23 mouse cellular contexts compared by ENCODE assay signal in the genomic region with DNA sequence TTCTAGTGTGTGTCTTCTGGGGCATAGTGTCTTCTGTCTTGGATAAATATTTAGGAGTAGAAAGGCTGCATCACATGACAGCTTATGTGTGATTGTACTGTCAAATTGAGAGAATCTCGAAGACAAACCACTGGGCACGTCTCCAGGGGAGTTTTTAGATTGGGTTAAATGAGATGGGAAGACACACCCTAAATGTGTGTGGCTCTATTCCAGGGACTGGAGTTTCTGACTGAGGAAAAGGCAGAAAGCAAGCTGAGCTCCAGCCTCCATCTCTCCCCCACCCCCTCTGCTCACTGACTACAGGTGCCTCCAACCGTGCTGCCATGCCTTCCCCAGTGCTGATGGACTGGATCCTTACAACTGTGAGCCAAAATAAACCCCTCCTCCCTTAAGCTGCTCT. TPM values are rescaled to one million over a fixed set of nuclear protein-coding genes. Genes with fewer than 3 reads are reported as not detected.
A peak's percentile ranks its signal among the peaks of the same experiment; 100 is the strongest.
DNase-seq lines count a peak whose midpoint lies in the region; ATAC-seq and TF ChIP-seq lines count a peak whose summit lies in the region.
"Had no signal": no experiment of that assay in that cellular context is flagged by ENCODE, and none has a peak within 500 bp of the region (broad histone marks: within the 10 kb centered on the region; RNA-seq: fewer than 3 reads in every experiment).

No protein-coding gene starts in this region.

- TF ChIP-seq CTCF in lung, embryonic 14.5 days (IDR thresholded peaks at IDR 0.05; ENCODE audit: low read depth) = no peak

- H3K4me1 ChIP-seq in embryonic facial prominence, embryonic 14.5 days (ENCODE audit: control insufficient read depth, insufficient read depth, low read length) = no peaks in the 10 kb centered on the region
- no peaks in the 10 kb centered on the region for H3K4me1 ChIP-seq in embryonic facial prominence, embryonic 10.5 days
- peaks cover 18% of the 10 kb centered on the region for H3K4me1 ChIP-seq in heart, embryonic 13.5 days
- H3K4me1 ChIP-seq in lung, embryonic 14.5 days (ENCODE audit: insufficient read depth) = no peaks in the 10 kb centered on the region
- H3K4me1 ChIP-seq: limb, embryonic 13.5 days; neural tube, embryonic 12.5 days had no signal

- peak; percentile 70 for DNase-seq in embryonic facial prominence, embryonic 14.5 days (ENCODE audit: low spot score)
- no peak for DNase-seq in embryonic facial prominence, embryonic 10.5 days (ENCODE audit: low spot score)
- DNase-seq in heart, postnatal 10 days = no peak
- peak; percentile 41 for DNase-seq in lung, embryonic 14.5 days
- no peak for DNase-seq in lung, postnatal 4 days
- DNase-seq in ovary, postnatal 36 days (ENCODE audit: low spot score) = no peak
- DNase-seq: cerebellum, adult 11 months; cerebellum, postnatal 36 days; kidney, adult 11 months; kidney, postnatal 36 days; right cerebral cortex, postnatal 25 days had no signal

- no peak overlapping the region for H3K27ac ChIP-seq in embryonic facial prominence, embryonic 14.5 days (replicated peaks; ENCODE audit: low read depth, low read length)
- no peak overlapping the region for H3K27ac ChIP-seq in embryonic facial prominence, embryonic 10.5 days (replicated peaks)
- H3K27ac ChIP-seq in heart, embryonic 13.5 days (replicated peaks) = peak overlapping the region; percentile 77
- no peak overlapping the region for H3K27ac ChIP-seq in lung, embryonic 14.5 days (ENCODE audit: low read depth)
- H3K27ac ChIP-seq: limb, embryonic 13.5 days; neural tube, embryonic 12.5 days had no signal

- H3K4me3 ChIP-seq in embryonic facial prominence, embryonic 14.5 days (ENCODE audit: low read depth, low read length) = no peak overlapping the region
- H3K4me3 ChIP-seq in embryonic facial prominence, embryonic 10.5 days = no peak overlapping the region
- H3K4me3 ChIP-seq in heart, embryonic 13.5 days = no peak overlapping the region
- H3K4me3 ChIP-seq in lung, embryonic 14.5 days (ENCODE audit: low read depth, low read length) = no peak overlapping the region
- H3K4me3 ChIP-seq in myocyte = no peak overlapping the region
- H3K4me3 ChIP-seq: left cerebral cortex, adult 2 months; limb, embryonic 13.5 days; neural tube, embryonic 12.5 days had no signal

- no peak for ATAC-seq in embryonic facial prominence, embryonic 14.5 days (ENCODE audit: low read depth)
- ATAC-seq in heart, embryonic 13.5 days (ENCODE audit: extremely low read depth, insufficient number of reproducible peaks, low FRiP score, low TSS enrichment) = no peak
- ATAC-seq in lung, embryonic 14.5 days (ENCODE audit: insufficient read depth) = 0 out of 2 replicates have a peak, but pooled peaks have one; percentile 4
- ATAC-seq: hindbrain, embryonic 16.5 days; midbrain, embryonic 16.5 days; Patski had no signal

- no peaks in the 10 kb centered on the region for H3K9me3 ChIP-seq in embryonic facial prominence, embryonic 14.5 days (ENCODE audit: control insufficient read depth, low read length)
- H3K9me3 ChIP-seq in embryonic facial prominence, embryonic 10.5 days = 0 out of 2 replicates have a peak, but pooled peaks cover 4% of the 10 kb centered on the region
- 0 out of 2 replicates have a peak, but pooled peaks cover 3% of the 10 kb centered on the region for H3K9me3 ChIP-seq in heart, embryonic 13.5 days
- H3K9me3 ChIP-seq in lung, embryonic 14.5 days (ENCODE audit: low read depth, low read length) = no peaks in the 10 kb centered on the region
- H3K9me3 ChIP-seq: limb, embryonic 13.5 days; neural tube, embryonic 12.5 days had no signal

- WGBS in embryonic facial prominence, embryonic 14.5 days = 54% methylated on average over 3 of the region's 3 CpGs
- WGBS in embryonic facial prominence, embryonic 10.5 days = 78% methylated on average over 3 of the region's 3 CpGs
- 73% methylated on average over 3 of the region's 3 CpGs for WGBS in heart, embryonic 13.5 days
- WGBS in lung, embryonic 14.5 days = 53% methylated on average over 3 of the region's 3 CpGs

- no peaks in the 10 kb centered on the region for H3K36me3 ChIP-seq in embryonic facial prominence, embryonic 14.5 days (ENCODE audit: control insufficient read depth, insufficient read depth, low read length)
- H3K36me3 ChIP-seq in embryonic facial prominence, embryonic 10.5 days (replicated peaks) = no peaks in the 10 kb centered on the region
- H3K36me3 ChIP-seq in heart, embryonic 13.5 days = no peaks in the 10 kb centered on the region
- no peaks in the 10 kb centered on the region for H3K36me3 ChIP-seq in lung, embryonic 14.5 days (ENCODE audit: insufficient read depth)
- no peaks in the 10 kb centered on the region for H3K36me3 ChIP-seq in myocyte (ENCODE audit: control insufficient read depth, insufficient read depth)
- H3K36me3 ChIP-seq: limb, embryonic 13.5 days; neural tube, embryonic 12.5 days had no signal

- H3K79me2 ChIP-seq in myocyte (ENCODE audit: control insufficient read depth, insufficient read depth) = no peaks in the 10 kb centered on the region

- H3K27me3 ChIP-seq in embryonic facial prominence, embryonic 14.5 days (replicated peaks; ENCODE audit: control insufficient read depth, insufficient read depth, low read length) = no peaks in the 10 kb centered on the region
- no peaks in the 10 kb centered on the region for H3K27me3 ChIP-seq in embryonic facial prominence, embryonic 10.5 days (replicated peaks; ENCODE audit: low read depth, poor library complexity, severe bottlenecking)
- no peaks in the 10 kb centered on the region for H3K27me3 ChIP-seq in heart, embryonic 13.5 days (replicated peaks)
- H3K27me3 ChIP-seq in lung, embryonic 14.5 days (ENCODE audit: insufficient read depth, low read length) = no peaks in the 10 kb centered on the region
- no peaks in the 10 kb centered on the region for H3K27me3 ChIP-seq in myocyte (ENCODE audit: control insufficient read depth, insufficient read depth, insufficient read length)
- H3K27me3 ChIP-seq: limb, embryonic 13.5 days; neural tube, embryonic 12.5 days; Patski had no signal

- no peak for TF ChIP-seq POLR2A in myocyte (IDR thresholded peaks at IDR 0.05; ENCODE audit: insufficient read length, low read depth)

- intact Hi-C loops in heart, postnatal 10 days (cut with DNase I) = no loop called here

- H3ac ChIP-seq in myocyte (ENCODE audit: control insufficient read depth, insufficient read length) = no peak overlapping the region

- H3K9ac ChIP-seq in embryonic facial prominence, embryonic 14.5 days (ENCODE audit: low read depth, low read length) = no peak overlapping the region
- no peak overlapping the region for H3K9ac ChIP-seq in heart, embryonic 13.5 days
- no peak overlapping the region for H3K9ac ChIP-seq in lung, embryonic 14.5 days
- H3K9ac ChIP-seq: limb, embryonic 13.5 days; neural tube, embryonic 12.5 days had no signal

- no peak overlapping the region for H3K4me2 ChIP-seq in embryonic facial prominence, embryonic 14.5 days (ENCODE audit: low read depth, low read length)
- H3K4me2 ChIP-seq in heart, embryonic 13.5 days = no peak overlapping the region
- no peak overlapping the region for H3K4me2 ChIP-seq in lung, embryonic 14.5 days
- H3K4me2 ChIP-seq in myocyte (ENCODE audit: low read depth) = no peak overlapping the region
- H3K4me2 ChIP-seq: limb, embryonic 13.5 days; neural tube, embryonic 12.5 days had no signal

TF ChIP-seq in myocyte, 11 proteins besides CTCF, POLR2A, EP300 and RAD21:
- TF ChIP-seq MYOG (IDR thresholded peaks at IDR 0.05; ENCODE audit: control insufficient read depth in 1 of 3, insufficient read depth in 1 of 3, insufficient read length in 2 of 3, low read depth in 2 of 3) (no peak), USF1 (IDR thresholded peaks at IDR 0.05; ENCODE audit: low read depth) (peak; percentile 2), CEBPB (IDR thresholded peaks at IDR 0.05; ENCODE audit: insufficient read depth, poor library complexity, severe bottlenecking) (no peak)

RNA-seq across cellular contexts. Expression of gene Rab17, which starts 11.9 kb away (rescaled TPM):
- polyA plus RNA-seq in embryonic facial prominence, embryonic 14.5 days (2014; fragmentation: Nextera tagmentation; extraction: Ambion mirVana) = 2.4 and 2.5 TPM in 2 replicates
- polyA plus RNA-seq in embryonic facial prominence, embryonic 10.5 days (2016; fragmentation: Nextera tagmentation; extraction: Ambion mirVana) = 0.39 and 0.44 TPM in 2 replicates
- 0.57 and 1.5 TPM in 2 replicates for polyA plus RNA-seq in heart, embryonic 13.5 days (2015; fragmentation: Nextera tagmentation; extraction: Ambion mirVana)
- 1 to 10 TPM; 3.8 to 5.0 TPM for total RNA-seq in heart, postnatal 10 days (2021)
- 1.7 and 2.3 TPM in 2 replicates for polyA plus RNA-seq in lung, embryonic 14.5 days (2014; fragmentation: Nextera tagmentation; extraction: Ambion mirVana)
- not detected for polyA plus RNA-seq in myocyte (2012; fragmentation: generic; extraction: Trizol)
- polyA plus RNA-seq: neural tube, embryonic 12.5 days had no signal

RNA-seq across cellular contexts. Expression of gene Lrrfip1, which starts 17.2 kb away (rescaled TPM):
- polyA plus RNA-seq in embryonic facial prominence, embryonic 14.5 days (2014; fragmentation: Nextera tagmentation; extraction: Ambion mirVana) = 51.6 and 58.6 TPM in 2 replicates
- 22.5 and 25.7 TPM in 2 replicates for polyA plus RNA-seq in embryonic facial prominence, embryonic 10.5 days (2016; fragmentation: Nextera tagmentation; extraction: Ambion mirVana)
- 122 and 137 TPM in 2 replicates for polyA plus RNA-seq in heart, embryonic 13.5 days (2015; fragmentation: Nextera tagmentation; extraction: Ambion mirVana)
- total RNA-seq in heart, postnatal 10 days (2021) = 100 to 1,000 TPM; 172 to 186 TPM
- 47.1 and 49.4 TPM in 2 replicates for polyA plus RNA-seq in lung, embryonic 14.5 days (2014; fragmentation: Nextera tagmentation; extraction: Ambion mirVana)
- polyA plus RNA-seq in myocyte (2012; fragmentation: generic; extraction: Trizol) = 83.3 TPM

RNA-seq across cellular contexts. Expression of gene Prlh, which starts 28.4 kb away (rescaled TPM):
- not detected in 2 replicates for polyA plus RNA-seq in embryonic facial prominence, embryonic 14.5 days (2014; fragmentation: Nextera tagmentation; extraction: Ambion mirVana)
- polyA plus RNA-seq in embryonic facial prominence, embryonic 10.5 days (2016; fragmentation: Nextera tagmentation; extraction: Ambion mirVana) = not detected in 2 replicates
- polyA plus RNA-seq in heart, embryonic 13.5 days (2015; fragmentation: Nextera tagmentation; extraction: Ambion mirVana) = not detected in 2 replicates
- total RNA-seq in heart, postnatal 10 days (2021) = not detected
- polyA plus RNA-seq in lung, embryonic 14.5 days (2014; fragmentation: Nextera tagmentation; extraction: Ambion mirVana) = not detected in 2 replicates
- polyA plus RNA-seq in myocyte (2012; fragmentation: generic; extraction: Trizol) = not detected
- total RNA-seq: left cerebral cortex, adult 2 months; megakaryocyte progenitor cell, adult 5-6 weeks had no signal
- polyA plus RNA-seq: embryonic facial prominence, embryonic 11.5 days; heart, postnatal 0 days; hindbrain, embryonic 16.5 days; limb, embryonic 13.5 days; liver, embryonic 16.5 days; midbrain, embryonic 16.5 days; neural tube, embryonic 12.5 days; Patski had no signal

Comparison
In these comparisons a context has a peak if more than half of its experiments do, and no peak if none do; other contexts are left out.
1. DNase-seq: peak in embryonic facial prominence, embryonic 14.5 days (single experiment) and lung, embryonic 14.5 days (single experiment); none in embryonic facial prominence, embryonic 10.5 days (single experiment), heart, postnatal 10 days (0 of 2), lung, postnatal 4 days (0 of 2) and ovary, postnatal 36 days (single experiment).